Mouse (Mus musculus) frontal cortex, postnatal 14 days (tissue): Measurements from ENCODE around the gene Dennd1a.

Source experiments
- DNase-seq, 2 experiments: peaks; one replicate each; pipeline ENCODE4 v3.0.0; 2022; ENCODE audit warnings: low spot score in 2 of 2

Gene Dennd1a

GRCm38 (mm10) chr2:38164326-38165035, 122.7 kb downstream of the Dennd1a start:
- DNase-seq: no peak

GRCm38 (mm10) chr2:38162486-38162885, 124.7 kb downstream of the Dennd1a start:
- no peak for DNase-seq

GRCm38 (mm10) chr2:38161484-38161883, 125.7 kb downstream of the Dennd1a start:
- no peak for DNase-seq

- DNase-seq: no peak
Measured at GRCm38 (mm10) chr2:38159736-38160135, 127.5 kb downstream of the Dennd1a start.

GRCm38 (mm10) chr2:38157002-38157401, 130.2 kb downstream of the Dennd1a start:
- DNase-seq: no peak

- DNase-seq: no peak
Measured at GRCm38 (mm10) chr2:38156001-38156400, 131.2 kb downstream of the Dennd1a start.

GRCm38 (mm10) chr2:38144831-38145230, 142.4 kb downstream of the Dennd1a start:
- DNase-seq: no peak

- DNase-seq: no peak
Measured at GRCm38 (mm10) chr2:38144067-38144779, 143.0 kb downstream of the Dennd1a start.

GRCm38 (mm10) chr2:38142905-38143304, 144.3 kb downstream of the Dennd1a start:
- no peak for DNase-seq

- DNase-seq: no peak
Measured at GRCm38 (mm10) chr2:38142210-38142609, 145.0 kb downstream of the Dennd1a start.

- DNase-seq: no peak
Measured at GRCm38 (mm10) chr2:38139536-38139935, 147.7 kb downstream of the Dennd1a start.

GRCm38 (mm10) chr2:38137086-38137485, 150.1 kb downstream of the Dennd1a start:
- DNase-seq: no peak

GRCm38 (mm10) chr2:38135427-38135826, 151.8 kb downstream of the Dennd1a start:
- DNase-seq: no peak

- DNase-seq: no peak
Measured at GRCm38 (mm10) chr2:38133036-38133825, 154.0 kb downstream of the Dennd1a start.

- no peak for DNase-seq
Measured at GRCm38 (mm10) chr2:38132233-38132822, 154.9 kb downstream of the Dennd1a start.

- DNase-seq: no peak
Measured at GRCm38 (mm10) chr2:38131538-38131937, 155.7 kb downstream of the Dennd1a start.

- DNase-seq: no peak
Measured at GRCm38 (mm10) chr2:38129961-38130802, 157.0 kb downstream of the Dennd1a start.

- DNase-seq: no peak
Measured at GRCm38 (mm10) chr2:38126383-38126732, 160.8 kb downstream of the Dennd1a start.

- DNase-seq: no peak
Measured at GRCm38 (mm10) chr2:38125671-38126382, 161.4 kb downstream of the Dennd1a start.

- DNase-seq: no peak
Measured at GRCm38 (mm10) chr2:38124727-38125126, 162.5 kb downstream of the Dennd1a start.

GRCm38 (mm10) chr2:38115000-38115399, 172.2 kb downstream of the Dennd1a start:
- no peak for DNase-seq
